Mouse (Mus musculus): ENCODE results near the gene 9130230L23Rik. TPM values are rescaled to one million over a fixed set of nuclear protein-coding genes. Genes with fewer than 3 reads are reported as not detected.

The 9130230L23Rik gene
- polyA plus RNA-seq, 2 experiments = 0.02 TPM; not detected in 1

GRCm38 (mm10) chr5:66027206-66027605 is 23.1 kb upstream of the 9130230L23Rik start:
- Histone ChIP-seq H3K9ac (replicated peaks) (no peak overlapping the region), H3K9me3 (ENCODE audit: control insufficient read depth, low read length) (no peaks in the 10 kb centered on the region), H3K27me3 (ENCODE audit: control insufficient read depth, insufficient read depth, low read length) (no peaks in the 10 kb centered on the region), H3K4me1 (replicated peaks; ENCODE audit: control insufficient read depth in 2 of 2, insufficient read depth in 2 of 2, low read length in 1 of 2) (peaks cover 0 to 7% of the 10 kb centered on the region in 2 experiments; a peak in 2 of 4 replicates), H3K4me2 (ENCODE audit: low read depth) (no peak overlapping the region), H3K27ac (no peak overlapping the region), H3K4me3 (ENCODE audit: insufficient read depth in 1 of 2, low read depth in 2 of 2, low read length in 2 of 2) (no peak overlapping the region), H3K36me3 (replicated peaks; ENCODE audit: control insufficient read depth, insufficient read depth, low read depth) (no peaks in the 10 kb centered on the region)
- TF ChIP-seq CTCF (IDR thresholded peaks at IDR 0.05; ENCODE audit: low read depth) = no peak
- no peak for TF ChIP-seq EP300 (IDR thresholded peaks at IDR 0.05; ENCODE audit: low read depth)
- no peak for DNase-seq (ENCODE audit: low read depth in 3 of 3, low spot score in 3 of 3)
- no peak for ATAC-seq (ENCODE audit: insufficient read depth)
- WGBS (ENCODE audit: insufficient replicate concordance) = 80% methylated on average over 8 of the region's 8 CpGs

DNA sequence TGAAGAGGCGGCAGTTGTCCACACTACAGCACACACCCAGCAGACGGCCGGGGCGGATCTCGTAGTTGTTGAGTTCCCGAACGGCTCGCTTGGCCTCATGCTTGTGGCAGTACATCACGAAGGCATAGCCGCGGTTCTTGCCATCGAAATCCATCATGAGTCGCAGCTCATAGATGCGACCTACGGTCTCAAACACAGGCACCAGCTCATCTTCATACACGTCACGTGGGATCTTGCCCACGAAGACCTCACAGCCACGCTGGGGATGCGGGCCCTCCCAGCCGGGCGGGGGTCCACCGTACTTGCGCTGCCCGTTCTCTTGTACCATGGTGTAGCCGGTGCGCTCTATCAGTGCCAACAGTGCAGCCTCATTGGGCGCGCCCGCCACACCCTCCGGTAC is 22.7 kb upstream of the 9130230L23Rik start:
- Histone ChIP-seq H3K4me1 (replicated peaks; ENCODE audit: control insufficient read depth in 2 of 2, insufficient read depth in 2 of 2, low read length in 1 of 2) (peaks cover 0 to 3% of the 10 kb centered on the region in 2 experiments; a peak in 2 of 4 replicates), H3K4me2 (ENCODE audit: low read depth) (no peak overlapping the region), H3K9ac (replicated peaks) (no peak overlapping the region), H3K9me3 (ENCODE audit: control insufficient read depth, low read length) (no peaks in the 10 kb centered on the region), H3K27ac (no peak overlapping the region), H3K4me3 (ENCODE audit: insufficient read depth in 1 of 2, low read depth in 2 of 2, low read length in 2 of 2) (no peak overlapping the region), H3K36me3 (replicated peaks; ENCODE audit: control insufficient read depth, insufficient read depth, low read depth) (no peaks in the 10 kb centered on the region), H3K27me3 (ENCODE audit: control insufficient read depth, insufficient read depth, low read length) (no peaks in the 10 kb centered on the region)
- DNase-seq (ENCODE audit: low read depth in 3 of 3, low spot score in 3 of 3) = no peak
- 89% methylated on average over 31 of the region's 31 CpGs for WGBS (ENCODE audit: insufficient replicate concordance)
- TF ChIP-seq CTCF (IDR thresholded peaks at IDR 0.05; ENCODE audit: low read depth) (no peak), EP300 (IDR thresholded peaks at IDR 0.05; ENCODE audit: low read depth) (no peak)
- no peak for ATAC-seq (ENCODE audit: insufficient read depth)

DNA sequence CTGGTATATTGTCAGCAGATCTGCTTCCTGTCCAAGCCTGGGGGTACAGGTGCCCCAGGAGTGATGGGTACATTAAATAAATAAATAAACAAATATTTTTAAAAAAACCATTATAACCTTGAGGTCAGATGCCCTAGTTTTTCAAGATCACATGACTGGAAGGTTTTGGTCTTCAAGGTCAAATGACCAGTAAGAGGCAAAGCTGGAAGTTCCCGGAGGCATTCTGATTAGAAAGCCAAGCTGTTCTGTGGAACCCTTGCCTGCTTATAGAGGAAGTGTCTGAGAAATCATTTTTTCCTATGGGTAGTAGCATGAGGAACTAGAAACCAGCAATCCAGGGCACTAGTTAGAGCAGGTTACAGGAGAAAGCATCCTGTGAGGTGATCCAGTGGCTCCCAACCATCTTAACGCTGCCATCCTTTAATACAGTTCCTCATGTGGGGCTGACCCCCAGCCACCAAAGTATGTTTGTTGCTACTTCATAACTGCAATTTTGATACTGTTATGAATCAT is 11.4 kb upstream of the 9130230L23Rik start:
- no peak overlapping the region for H3K27ac ChIP-seq
- DNase-seq (ENCODE audit: low read depth in 3 of 3, low spot score in 3 of 3) (no peak), ATAC-seq (ENCODE audit: insufficient read depth) (no peak)
- TF ChIP-seq EP300 (IDR thresholded peaks at IDR 0.05; ENCODE audit: low read depth) (no peak), CTCF (IDR thresholded peaks at IDR 0.05; ENCODE audit: low read depth) (no peak)
- H3K27me3 ChIP-seq (ENCODE audit: control insufficient read depth, insufficient read depth, low read length) = no peaks in the 10 kb centered on the region
- H3K36me3 ChIP-seq (replicated peaks; ENCODE audit: control insufficient read depth, insufficient read depth, low read depth) = no peaks in the 10 kb centered on the region; the same call in 1 of the 2 replicates
- H3K4me1 ChIP-seq (replicated peaks; ENCODE audit: control insufficient read depth in 2 of 2, insufficient read depth in 2 of 2, low read length in 1 of 2) = no peaks in the 10 kb centered on the region
- no peak overlapping the region for H3K9ac ChIP-seq (replicated peaks)
- WGBS (ENCODE audit: insufficient replicate concordance) = 71% methylated on average over 2 of the region's 2 CpGs
- H3K9me3 ChIP-seq (ENCODE audit: control insufficient read depth, low read length) = no peaks in the 10 kb centered on the region
- H3K4me3 ChIP-seq (ENCODE audit: insufficient read depth in 1 of 2, low read depth in 2 of 2, low read length in 2 of 2) = no peak overlapping the region
- no peak overlapping the region for H3K4me2 ChIP-seq (ENCODE audit: low read depth)

DNA sequence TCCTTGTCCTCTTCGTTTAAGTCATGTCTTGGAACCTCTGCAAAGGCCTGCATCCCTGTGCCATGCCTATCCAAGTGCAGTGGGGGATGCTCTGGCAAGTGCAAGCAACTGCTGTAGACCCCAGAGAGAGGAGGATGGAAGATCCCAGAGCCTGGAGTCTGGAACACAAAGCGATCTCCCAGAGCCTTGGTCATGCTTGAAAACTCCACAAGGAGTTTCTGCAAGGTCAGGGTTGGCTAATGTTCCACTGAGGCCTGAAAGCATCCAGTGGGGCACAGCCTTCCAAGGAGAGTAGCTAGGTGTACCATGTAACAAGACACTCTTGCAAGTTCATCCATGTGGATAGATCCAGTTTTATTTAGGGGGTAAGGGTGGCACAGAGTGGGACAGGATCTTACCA is 10.4 kb upstream of the 9130230L23Rik start:
- WGBS (ENCODE audit: insufficient replicate concordance) = 60% methylated on average over 2 of the region's 2 CpGs
- no peak overlapping the region for H3K4me3 ChIP-seq (ENCODE audit: insufficient read depth in 1 of 2, low read depth in 2 of 2, low read length in 2 of 2)
- no peak for TF ChIP-seq EP300 (IDR thresholded peaks at IDR 0.05; ENCODE audit: low read depth)
- no peak for TF ChIP-seq CTCF (IDR thresholded peaks at IDR 0.05; ENCODE audit: low read depth)
- DNase-seq (ENCODE audit: low read depth in 3 of 3, low spot score in 3 of 3) = no peak
- H3K9me3 ChIP-seq (ENCODE audit: control insufficient read depth, low read length) = no peaks in the 10 kb centered on the region
- H3K27ac ChIP-seq = no peak overlapping the region
- H3K27me3 ChIP-seq (ENCODE audit: control insufficient read depth, insufficient read depth, low read length) = no peaks in the 10 kb centered on the region
- ATAC-seq (ENCODE audit: insufficient read depth) = no peak
- H3K36me3 ChIP-seq (replicated peaks; ENCODE audit: control insufficient read depth, insufficient read depth, low read depth) = no peaks in the 10 kb centered on the region; the same call in 1 of the 2 replicates
- H3K4me2 ChIP-seq (ENCODE audit: low read depth) = no peak overlapping the region
- no peaks in the 10 kb centered on the region for H3K4me1 ChIP-seq (replicated peaks; ENCODE audit: control insufficient read depth in 2 of 2, insufficient read depth in 2 of 2, low read length in 1 of 2)
- H3K9ac ChIP-seq (replicated peaks) = no peak overlapping the region

DNA sequence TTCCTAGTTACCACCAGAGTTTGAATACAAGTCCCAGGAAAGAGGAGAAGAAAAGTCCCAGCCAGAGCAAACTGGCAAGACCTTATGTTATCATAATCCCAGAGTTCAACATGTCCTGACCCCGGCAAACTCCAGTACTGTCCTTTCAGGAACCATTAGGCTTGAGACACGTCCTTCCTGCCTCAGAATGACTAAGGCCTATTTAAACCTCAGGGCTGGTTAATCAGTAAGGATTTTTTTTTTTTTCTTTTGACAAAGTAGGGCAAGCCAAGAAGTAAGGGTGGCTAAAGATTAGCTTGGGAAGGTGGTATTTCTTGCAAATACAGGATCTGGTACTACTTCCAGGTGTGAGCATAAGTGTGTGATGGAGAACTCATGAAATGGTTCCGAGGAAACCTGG is 9.9 kb upstream of the 9130230L23Rik start:
- Histone ChIP-seq H3K27me3 (ENCODE audit: control insufficient read depth, insufficient read depth, low read length) (no peaks in the 10 kb centered on the region), H3K9me3 (ENCODE audit: control insufficient read depth, low read length) (no peaks in the 10 kb centered on the region), H3K4me1 (replicated peaks; ENCODE audit: control insufficient read depth in 2 of 2, insufficient read depth in 2 of 2, low read length in 1 of 2) (no peaks in the 10 kb centered on the region), H3K4me3 (ENCODE audit: insufficient read depth in 1 of 2, low read depth in 2 of 2, low read length in 2 of 2) (no peak overlapping the region), H3K27ac (no peak overlapping the region), H3K36me3 (replicated peaks; ENCODE audit: control insufficient read depth, insufficient read depth, low read depth) (no peaks in the 10 kb centered on the region; the same call in 1 of the 2 replicates), H3K4me2 (ENCODE audit: low read depth) (no peak overlapping the region), H3K9ac (replicated peaks) (no peak overlapping the region)
- TF ChIP-seq EP300 (IDR thresholded peaks at IDR 0.05; ENCODE audit: low read depth) = no peak
- no peak for TF ChIP-seq CTCF (IDR thresholded peaks at IDR 0.05; ENCODE audit: low read depth)
- 35% methylated on average over 3 of the region's 3 CpGs for WGBS (ENCODE audit: insufficient replicate concordance)
- ATAC-seq (ENCODE audit: insufficient read depth) (no peak), DNase-seq (ENCODE audit: low read depth in 3 of 3, low spot score in 3 of 3) (no peak)
